Mouse (Mus musculus): ENCODE measurements around the gene Msn. TPM values are rescaled to one million over a fixed set of nuclear protein-coding genes. Genes with fewer than 3 reads are reported as not detected.

The Msn gene
- polyA plus RNA-seq, 2 experiments: 87.6 to 104 TPM

- no peak overlapping the region for H3K9ac ChIP-seq (ENCODE audit: low read depth, low read length, severe bottlenecking)
- ATAC-seq (ENCODE audit: low FRiP score, low read depth) (no peak), DNase-seq (ENCODE audit: low spot score) (no peak)
- WGBS: 80% methylated on average over 3 of the region's 3 CpGs
- no peaks in the 10 kb centered on the region for H3K4me1 ChIP-seq (ENCODE audit: control insufficient read depth, insufficient read depth, low read length)
- no peak overlapping the region for H3K4me2 ChIP-seq (replicated peaks; ENCODE audit: low read depth, low read length, severe bottlenecking)
- no peak overlapping the region for H3K27ac ChIP-seq (replicated peaks; ENCODE audit: low read depth, low read length)
- H3K9me3 ChIP-seq (ENCODE audit: control insufficient read depth, low read length): no peaks in the 10 kb centered on the region
- no peak overlapping the region for H3K4me3 ChIP-seq (replicated peaks; ENCODE audit: low read length)
- TF ChIP-seq POLR2A (IDR thresholded peaks at IDR 0.05; ENCODE audit: borderline replicate concordance, extremely low read depth, insufficient read depth, insufficient read length): no peak
- no peaks in the 10 kb centered on the region for H3K27me3 ChIP-seq (ENCODE audit: control insufficient read depth, insufficient read depth, low read length)
- no peaks in the 10 kb centered on the region for H3K36me3 ChIP-seq (ENCODE audit: control insufficient read depth, insufficient read depth, low read length)
Observed at GRCm38 (mm10) chrX:96144960-96145488, 49.2 kb downstream of the Msn start.

GRCm38 (mm10) chrX:96148217-96148616 is 52.4 kb downstream of the Msn start:
- Histone ChIP-seq H3K27me3 (ENCODE audit: control insufficient read depth, insufficient read depth, low read length) (no peaks in the 10 kb centered on the region), H3K27ac (replicated peaks; ENCODE audit: low read depth, low read length) (no peak overlapping the region), H3K9ac (ENCODE audit: low read depth, low read length, severe bottlenecking) (no peak overlapping the region), H3K9me3 (ENCODE audit: control insufficient read depth, low read length) (no peaks in the 10 kb centered on the region), H3K4me3 (replicated peaks; ENCODE audit: low read length) (no peak overlapping the region), H3K4me1 (ENCODE audit: control insufficient read depth, insufficient read depth, low read length) (no peaks in the 10 kb centered on the region), H3K4me2 (replicated peaks; ENCODE audit: low read depth, low read length, severe bottlenecking) (no peak overlapping the region), H3K36me3 (ENCODE audit: control insufficient read depth, insufficient read depth, low read length) (0 out of 2 replicates have a peak, but pooled peaks cover 2% of the 10 kb centered on the region)
- no peak for DNase-seq (ENCODE audit: low spot score)
- no peak for TF ChIP-seq POLR2A (IDR thresholded peaks at IDR 0.05; ENCODE audit: borderline replicate concordance, extremely low read depth, insufficient read depth, insufficient read length)
- 82% methylated on average over 2 of the region's 2 CpGs for WGBS
- ATAC-seq (ENCODE audit: low FRiP score, low read depth): no peak

GRCm38 (mm10) chrX:96153362-96153761 is 57.5 kb downstream of the Msn start:
- Histone ChIP-seq H3K36me3 (ENCODE audit: control insufficient read depth, insufficient read depth, low read length) (peaks cover 10% of the 10 kb centered on the region; the same call in 1 of the 2 replicates), H3K9ac (ENCODE audit: low read depth, low read length, severe bottlenecking) (no peak overlapping the region), H3K4me1 (ENCODE audit: control insufficient read depth, insufficient read depth, low read length) (no peaks in the 10 kb centered on the region), H3K4me3 (replicated peaks; ENCODE audit: low read length) (no peak overlapping the region), H3K27ac (replicated peaks; ENCODE audit: low read depth, low read length) (no peak overlapping the region), H3K9me3 (ENCODE audit: control insufficient read depth, low read length) (no peaks in the 10 kb centered on the region), H3K27me3 (ENCODE audit: control insufficient read depth, insufficient read depth, low read length) (no peaks in the 10 kb centered on the region), H3K4me2 (replicated peaks; ENCODE audit: low read depth, low read length, severe bottlenecking) (no peak overlapping the region)
- 82% methylated on average over 3 of the region's 3 CpGs for WGBS
- DNase-seq (ENCODE audit: low spot score): no peak
- no peak for ATAC-seq (ENCODE audit: low FRiP score, low read depth)
- no peak for TF ChIP-seq POLR2A (IDR thresholded peaks at IDR 0.05; ENCODE audit: borderline replicate concordance, extremely low read depth, insufficient read depth, insufficient read length)

GRCm38 (mm10) chrX:96157936-96158335 is 62.1 kb downstream of the Msn start:
- DNase-seq (ENCODE audit: low spot score) (no peak), ATAC-seq (ENCODE audit: low FRiP score, low read depth) (no peak)
- Histone ChIP-seq H3K9me3 (ENCODE audit: control insufficient read depth, low read length) (no peaks in the 10 kb centered on the region), H3K4me3 (replicated peaks; ENCODE audit: low read length) (no peak overlapping the region), H3K36me3 (ENCODE audit: control insufficient read depth, insufficient read depth, low read length) (peaks cover 8% of the 10 kb centered on the region; the same call in 1 of the 2 replicates), H3K27me3 (ENCODE audit: control insufficient read depth, insufficient read depth, low read length) (no peaks in the 10 kb centered on the region), H3K4me1 (ENCODE audit: control insufficient read depth, insufficient read depth, low read length) (no peaks in the 10 kb centered on the region), H3K9ac (ENCODE audit: low read depth, low read length, severe bottlenecking) (no peak overlapping the region), H3K4me2 (replicated peaks; ENCODE audit: low read depth, low read length, severe bottlenecking) (no peak overlapping the region), H3K27ac (replicated peaks; ENCODE audit: low read depth, low read length) (no peak overlapping the region)
- 93% methylated on average over 3 of the region's 3 CpGs for WGBS
- no peak for TF ChIP-seq POLR2A (IDR thresholded peaks at IDR 0.05; ENCODE audit: borderline replicate concordance, extremely low read depth, insufficient read depth, insufficient read length)

GRCm38 (mm10) chrX:96162571-96162970 is 66.7 kb downstream of the Msn start:
- Histone ChIP-seq H3K9ac (ENCODE audit: low read depth, low read length, severe bottlenecking) (no peak overlapping the region), H3K27me3 (ENCODE audit: control insufficient read depth, insufficient read depth, low read length) (no peaks in the 10 kb centered on the region), H3K9me3 (ENCODE audit: control insufficient read depth, low read length) (no peaks in the 10 kb centered on the region), H3K4me2 (replicated peaks; ENCODE audit: low read depth, low read length, severe bottlenecking) (no peak overlapping the region), H3K4me1 (ENCODE audit: control insufficient read depth, insufficient read depth, low read length) (no peaks in the 10 kb centered on the region), H3K36me3 (ENCODE audit: control insufficient read depth, insufficient read depth, low read length) (peaks cover 5% of the 10 kb centered on the region), H3K27ac (replicated peaks; ENCODE audit: low read depth, low read length) (no peak overlapping the region), H3K4me3 (replicated peaks; ENCODE audit: low read length) (no peak overlapping the region)
- no peak for TF ChIP-seq POLR2A (IDR thresholded peaks at IDR 0.05; ENCODE audit: borderline replicate concordance, extremely low read depth, insufficient read depth, insufficient read length)
- DNase-seq (ENCODE audit: low spot score): peak; percentile 18
- ATAC-seq (ENCODE audit: low FRiP score, low read depth): no peak
- 85% methylated on average over 2 of the region's 2 CpGs for WGBS
